Mouse (Mus musculus) liver, postnatal 0 days (tissue): ENCODE data around the gene Gramd4. TPM values are rescaled to one million over a fixed set of nuclear protein-coding genes. Genes with fewer than 3 reads are reported as not detected.
A peak's percentile ranks its signal among the peaks of the same experiment; 100 is the strongest.
"Not testable (repeated sequence)": the region's sequence is repeated elsewhere in the genome, so short reads cannot be mapped to it uniquely, and the experiment has no call there.

ENCODE experiments used
- ATAC-seq: fragments of 200-750 bp; cut with Nextera tagmentation; 2 replicates; pipeline ENCODE4 v1.8.0; 2017; ENCODE audit warnings: mild to moderate bottlenecking, moderate library complexity
- DNase-seq: peaks from one replicate; pipeline ENCODE4 v3.0.0-alpha.2; 2016
- H3K27ac ChIP-seq: fragments of 300-500 bp; sonication (generic); 2 replicates; pipeline ENCODE4 v1.5.1; 2014; ENCODE audit warnings: antibody characterized with exemption, moderate library complexity, mild to moderate bottlenecking, low read depth
- H3K27me3 ChIP-seq: fragments of 300-500 bp; sonication (generic); 2 replicates; pipeline ENCODE4 v1.6.1; 2014; ENCODE audit warnings: low read length, control low read depth, mixed read lengths; ENCODE audit not compliant: insufficient read depth
- H3K36me3 ChIP-seq: fragments of 300-500 bp; sonication (generic); replicated peaks from 2 replicates; pipeline ENCODE4 v1.6.1; 2014; ENCODE audit warnings: mild to moderate bottlenecking, control low read depth, low read length, moderate library complexity, mixed read lengths; ENCODE audit not compliant: insufficient read depth
- H3K4me1 ChIP-seq: fragments of 300-500 bp; sonication (generic); 2 replicates; pipeline ENCODE4 v1.6.1; 2014; ENCODE audit warnings: antibody characterized with exemption, mild to moderate bottlenecking, control low read depth; ENCODE audit not compliant: insufficient read depth
- H3K4me2 ChIP-seq: fragments of 300-500 bp; sonication (generic); 2 replicates; pipeline ENCODE4 v1.6.1; 2014; ENCODE audit warnings: low read depth, mild to moderate bottlenecking, low read length, moderate library complexity, mixed read lengths
- H3K4me3 ChIP-seq: fragments of 300-500 bp; sonication (generic); 2 replicates; pipeline ENCODE4 v1.5.1; 2014; ENCODE audit warnings: low read depth, low read length
- H3K9ac ChIP-seq: fragments of 300-500 bp; sonication (generic); replicated peaks from 2 replicates; pipeline ENCODE4 v1.6.1; 2014; ENCODE audit warnings: mild to moderate bottlenecking, moderate library complexity
- H3K9me3 ChIP-seq: fragments of 300-500 bp; sonication (generic); 2 replicates; pipeline ENCODE4 v1.6.1; 2016; ENCODE audit warnings: mild to moderate bottlenecking, control low read depth, low read length, mixed read lengths
- CTCF ChIP-seq: sonication (generic); IDR thresholded peaks from 2 replicates; pipeline ENCODE4 v1.5.1; 2016; ENCODE audit warnings: antibody characterized with exemption, low read depth
- EP300 ChIP-seq: IDR thresholded peaks from 2 replicates; pipeline ENCODE4 v1.6.1; 2016; ENCODE audit warnings: antibody characterized with exemption, low read depth, mild to moderate bottlenecking
- WGBS: fragments of 180-500 bp; shearing (Covaris S2); extraction: QIAGEN DNeasy Blood & Tissue Kit; methylation state at CpG from one replicate; pipeline ENCODE4 v1.1.7; 2014; ENCODE audit not compliant: insufficient replicate concordance; 5-methylcytosine and 5-hydroxymethylcytosine counted together
- polyA plus RNA-seq: library from polyadenylated mRNA; unstranded; fragments of >200 nt; fragmentation: Nextera tagmentation; extraction: Ambion mirVana; gene quantifications from 2 replicates; pipeline ENCODE4 v1.2.1, GENCODE M21; 2015

Gene Gramd4
- polyA plus RNA-seq, 1 experiment from 2014 or later, result 3.7 TPM

DNA sequence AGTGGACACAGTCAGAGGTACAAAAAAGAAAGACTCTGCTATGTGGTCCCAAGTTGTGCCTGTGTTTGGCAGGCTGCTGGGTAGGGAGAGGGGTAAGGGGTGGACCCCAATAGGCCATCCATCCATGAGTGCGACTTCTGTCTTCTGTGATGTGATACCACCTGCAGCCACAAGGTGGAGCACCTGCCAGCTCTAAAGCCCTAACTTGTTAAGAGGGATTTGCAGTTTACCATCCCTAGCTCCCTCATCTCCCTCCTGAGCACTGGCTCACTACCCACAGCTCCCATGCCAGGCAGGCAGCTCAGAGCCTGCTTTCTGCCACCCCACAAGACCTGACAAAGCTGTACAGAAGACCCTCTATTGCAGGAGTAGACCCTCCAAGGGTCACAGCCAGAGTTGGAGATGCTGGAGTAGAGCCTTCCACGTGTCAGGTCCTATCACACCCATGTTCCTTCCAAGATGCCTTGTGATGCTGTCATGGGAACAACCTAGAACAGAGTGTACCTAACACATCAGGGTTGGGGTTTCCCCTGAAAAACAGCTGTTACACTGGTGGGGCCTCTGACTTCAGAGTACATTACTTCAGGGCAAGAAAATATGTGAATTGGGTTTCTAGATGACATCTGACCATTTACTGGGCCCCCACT is 3.5 kb upstream of the Gramd4 start:
- TF ChIP-seq CTCF (peak; percentile 98), EP300 (no peak; the same call in 1 of the 2 replicates)
- 44% methylated on average over 2 of the region's 2 CpGs for WGBS
- no peaks in the 10 kb centered on the region for H3K36me3 ChIP-seq
- no peak overlapping the region for H3K4me2 ChIP-seq
- H3K27me3 ChIP-seq, result no peaks in the 10 kb centered on the region
- no peak overlapping the region for H3K4me3 ChIP-seq
- H3K27ac ChIP-seq, result 0 out of 2 replicates have a peak overlapping the region, but pooled peaks have one; percentile 29
- ATAC-seq (peak; percentile 10; the same call in 1 of the 2 replicates), DNase-seq (peak; percentile 86)
- no peaks in the 10 kb centered on the region for H3K9me3 ChIP-seq
- peaks cover 47% of the 10 kb centered on the region for H3K4me1 ChIP-seq
- H3K9ac ChIP-seq, result no peak overlapping the region

DNA sequence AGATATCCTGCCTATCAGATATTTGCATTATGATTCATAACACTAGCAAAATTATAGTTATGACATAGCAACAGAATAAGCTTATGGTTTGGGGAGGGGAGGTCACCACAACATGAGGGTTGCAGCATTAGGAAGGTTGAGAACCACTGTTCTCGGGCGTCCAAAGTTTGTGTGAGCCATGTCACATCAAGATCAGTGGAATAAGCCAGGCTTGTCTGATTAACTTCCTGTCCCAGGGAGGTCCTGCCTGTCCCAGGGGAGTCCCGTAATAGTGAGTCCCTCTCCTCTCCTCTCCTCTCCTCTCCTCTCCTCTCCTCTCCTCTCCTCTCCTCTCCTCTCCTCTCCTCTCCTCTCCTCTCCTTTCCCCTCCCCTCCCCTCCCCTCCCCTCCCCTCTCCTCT is 2.6 kb upstream of the Gramd4 start:
- H3K4me2 ChIP-seq, H3K9me3 ChIP-seq, ATAC-seq, H3K4me3 ChIP-seq, H3K36me3 ChIP-seq, H3K27me3 ChIP-seq, DNase-seq, H3K9ac ChIP-seq: not testable (repeated sequence)
- Histone ChIP-seq H3K4me1 (peaks cover 54% of the 10 kb centered on the region), H3K27ac (0 out of 2 replicates have a peak overlapping the region, but pooled peaks have one; percentile 29)
- WGBS, result 35% methylated on average over 3 of the region's 3 CpGs

DNA sequence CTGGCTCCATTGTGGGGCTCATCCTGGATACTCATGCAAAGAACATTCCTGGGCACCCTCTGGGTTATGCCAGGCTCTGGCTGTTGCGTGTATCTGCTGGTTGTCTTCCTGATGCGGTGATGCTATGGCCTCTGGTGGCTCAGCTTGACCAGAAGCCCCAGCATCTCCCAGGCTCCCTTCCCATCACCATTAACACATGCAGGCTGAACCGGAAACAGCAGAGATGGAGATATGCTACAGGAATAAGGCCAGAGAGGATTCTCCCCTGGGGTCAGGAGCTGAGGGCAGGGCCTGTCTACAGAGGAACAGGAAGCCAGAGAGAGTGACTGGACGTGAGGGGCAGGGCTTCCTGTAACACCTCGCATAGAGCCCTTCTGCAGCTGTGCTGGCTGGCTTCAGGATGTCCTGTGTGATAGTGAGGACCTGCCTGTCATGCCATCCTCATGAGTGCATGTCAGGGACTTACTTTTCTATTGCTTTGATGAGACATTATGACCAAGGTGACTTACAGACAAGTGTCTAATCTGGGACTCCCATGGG is 1.2 kb upstream of the Gramd4 start:
- Histone ChIP-seq H3K4me3 (no peak overlapping the region), H3K27me3 (no peaks in the 10 kb centered on the region), H3K9me3 (no peaks in the 10 kb centered on the region), H3K9ac (no peak overlapping the region), H3K4me2 (no peak overlapping the region), H3K36me3 (no peaks in the 10 kb centered on the region), H3K27ac (no peak overlapping the region), H3K4me1 (peaks cover 57% of the 10 kb centered on the region)
- ATAC-seq, result no peak
- TF ChIP-seq CTCF, result no peak
- TF ChIP-seq EP300, result no peak
- 56% methylated on average over 5 of the region's 5 CpGs for WGBS
- DNase-seq, result no peak

DNA sequence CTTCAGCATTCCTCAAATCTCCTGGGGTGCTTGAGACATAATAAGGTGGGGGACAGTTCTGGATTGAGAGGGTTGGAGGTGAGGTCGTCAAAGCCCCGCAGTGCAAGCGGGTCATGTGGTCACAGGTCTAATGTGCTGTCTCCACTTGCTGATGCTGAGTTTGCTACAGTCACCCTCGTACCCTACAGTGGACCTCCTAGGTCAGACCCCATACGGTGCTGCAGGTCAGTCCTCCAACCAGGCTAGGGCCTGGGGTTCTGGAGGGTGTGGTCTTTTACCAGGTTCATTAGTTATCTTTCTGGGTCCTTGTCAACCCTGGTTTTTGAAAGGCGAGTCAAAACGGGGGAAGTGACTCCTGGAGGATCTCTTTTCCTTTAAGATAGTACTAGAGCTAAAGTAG is 413 bp downstream of the Gramd4 start:
- TF ChIP-seq CTCF (no peak), EP300 (no peak)
- H3K27me3 ChIP-seq, result no peaks in the 10 kb centered on the region
- DNase-seq, result no peak
- H3K27ac ChIP-seq, result peak overlapping the region; percentile 80; the same call in 1 of the 2 replicates
- H3K4me2 ChIP-seq, result peak overlapping the region; percentile 99
- H3K4me1 ChIP-seq, result peaks cover 60% of the 10 kb centered on the region
- H3K4me3 ChIP-seq, result peak overlapping the region; percentile 94
- no peaks in the 10 kb centered on the region for H3K9me3 ChIP-seq
- no peak for ATAC-seq
- peak overlapping the region; percentile 96 for H3K9ac ChIP-seq
- no peaks in the 10 kb centered on the region for H3K36me3 ChIP-seq
- 22% methylated on average over 7 of the region's 7 CpGs for WGBS

- ATAC-seq (peak; percentile 86), DNase-seq (peak; percentile 91)
- H3K36me3 ChIP-seq, result no peaks in the 10 kb centered on the region
- no peaks in the 10 kb centered on the region for H3K9me3 ChIP-seq
- peak overlapping the region; percentile 96 for H3K9ac ChIP-seq
- H3K27ac ChIP-seq, result peak overlapping the region; percentile 80
- no peaks in the 10 kb centered on the region for H3K27me3 ChIP-seq
- 0% methylated on average over 21 of the region's 70 CpGs for WGBS
- peak overlapping the region; percentile 94 for H3K4me3 ChIP-seq
- no peak for TF ChIP-seq EP300
- no peak for TF ChIP-seq CTCF
- peaks cover 60% of the 10 kb centered on the region for H3K4me1 ChIP-seq
- H3K4me2 ChIP-seq, result peak overlapping the region; percentile 99
These were observed 960 bp downstream of the Gramd4 start for GRCm38 (mm10) chr15:86058394-86058915.

- no peaks in the 10 kb centered on the region for H3K27me3 ChIP-seq
- H3K36me3 ChIP-seq, result no peaks in the 10 kb centered on the region
- peak overlapping the region; percentile 94 for H3K4me3 ChIP-seq
- DNase-seq (no peak), ATAC-seq (peak; percentile 33)
- peak overlapping the region; percentile 96 for H3K9ac ChIP-seq
- H3K27ac ChIP-seq, result peak overlapping the region; percentile 80
- H3K4me1 ChIP-seq, result peaks cover 58% of the 10 kb centered on the region
- TF ChIP-seq CTCF (no peak), EP300 (no peak)
- no peaks in the 10 kb centered on the region for H3K9me3 ChIP-seq
- WGBS, result 1% methylated on average over 22 of the region's 49 CpGs
- H3K4me2 ChIP-seq, result peak overlapping the region; percentile 99
These were observed 1.7 kb downstream of the Gramd4 start for GRCm38 (mm10) chr15:86058931-86059834.
